Mouse (Mus musculus) cerebellum, adult 2 months (tissue): ENCODE measurements at regions not wholly inside any gene's neighbourhood (a gene's known extent, or its start where the extent isn't known, plus 50 kb on each side); places are given as distances from the start of the nearest gene placed in this dataset.
A peak's percentile ranks its signal among the peaks of the same experiment; 100 is the strongest.
"Not testable (repeated sequence)": the region's sequence is repeated elsewhere in the genome, so short reads cannot be mapped to it uniquely, and the experiment has no call there.

ENCODE experiments used
- DNase-seq, 2 experiments: peaks; one replicate each; pipeline ENCODE4 v3.0.0; 2021
- H3K27ac ChIP-seq: fragments of 200-500 bp; 2 replicates; pipeline ENCODE4 v1.5.1; 2012; ENCODE audit warnings: low read length, control low read depth, inconsistent platforms; ENCODE audit not compliant: insufficient read depth
- H3K27me3 ChIP-seq: fragments of 200-500 bp; 2 replicates; pipeline ENCODE4 v1.6.1; 2012; ENCODE audit warnings: inconsistent platforms, mild to moderate bottlenecking, low read length, moderate library complexity; ENCODE audit not compliant: control insufficient read depth, insufficient read depth
- H3K4me1 ChIP-seq: fragments of 200-500 bp; 2 replicates; pipeline ENCODE4 v1.6.1; 2011; ENCODE audit warnings: low read length; ENCODE audit not compliant: control insufficient read depth, insufficient read depth
- H3K4me3 ChIP-seq: fragments of 200-500 bp; replicated peaks from 2 replicates; pipeline ENCODE3; 2011; ENCODE audit warnings: mild to moderate bottlenecking, low read depth, low read length, control low read depth; ENCODE audit not compliant: insufficient read depth
- CTCF ChIP-seq: fragments of 200-500 bp; IDR thresholded peaks from 2 replicates; pipeline ENCODE4 v1.5.1; 2011; ENCODE audit warnings: low read depth, mild to moderate bottlenecking, control low read depth, low read length, moderate library complexity, borderline replicate concordance; ENCODE audit not compliant: insufficient read depth
- POLR2A ChIP-seq: fragments of 200-500 bp; IDR thresholded peaks from 2 replicates; pipeline ENCODE4 v1.6.1; 2011; ENCODE audit warnings: low read length, control low read depth, borderline replicate concordance; ENCODE audit not compliant: insufficient read depth
- WGBS: fragments of 180-500 bp; shearing (Covaris S2); methylation state at CpG from one replicate; pipeline ENCODE4 v1.1.7; 2018; 5-methylcytosine and 5-hydroxymethylcytosine counted together

- no peaks in the 10 kb centered on the region for H3K27me3 ChIP-seq
- DNase-seq: no peak
- 94% methylated on average over 9 of the region's 9 CpGs for WGBS
- TF ChIP-seq CTCF (no peak), POLR2A (no peak)
- no peak overlapping the region for H3K4me3 ChIP-seq
- no peaks in the 10 kb centered on the region for H3K4me1 ChIP-seq
- H3K27ac ChIP-seq: no peak overlapping the region
Measured at GRCm38 (mm10) chr8:113466683-113467082, 168.7 kb upstream of the Mon1b start.

GRCm38 (mm10) chr8:113489436-113490107, 145.8 kb upstream of the Mon1b start:
- no peak for DNase-seq
- Histone ChIP-seq H3K4me1 (no peaks in the 10 kb centered on the region), H3K4me3 (no peak overlapping the region), H3K27me3 (no peaks in the 10 kb centered on the region), H3K27ac (no peak overlapping the region)
- TF ChIP-seq POLR2A: no peak
- no peak for TF ChIP-seq CTCF
- WGBS: 94% methylated on average over 2 of the region's 2 CpGs

- DNase-seq: peak in 1 of 2 experiments; percentile 15
- Histone ChIP-seq H3K4me3 (no peak overlapping the region), H3K27me3 (no peaks in the 10 kb centered on the region), H3K4me1 (no peaks in the 10 kb centered on the region), H3K27ac (no peak overlapping the region)
- no peak for TF ChIP-seq POLR2A
- TF ChIP-seq CTCF: no peak
- 14% methylated on average over 3 of the region's 3 CpGs for WGBS
Measured at GRCm38 (mm10) chr8:113490891-113491290, 144.5 kb upstream of the Mon1b start.

- Histone ChIP-seq H3K27ac (no peak overlapping the region), H3K4me3 (no peak overlapping the region), H3K27me3 (no peaks in the 10 kb centered on the region; the same call in 1 of the 2 replicates), H3K4me1 (no peaks in the 10 kb centered on the region)
- 67% methylated on average over 12 of the region's 12 CpGs for WGBS
- no peak for DNase-seq
- TF ChIP-seq POLR2A: no peak
- no peak for TF ChIP-seq CTCF
Measured at GRCm38 (mm10) chr8:113496896-113497295, 138.5 kb upstream of the Mon1b start.

GRCm38 (mm10) chr8:113502671-113503070, 132.7 kb upstream of the Mon1b start:
- H3K27me3 ChIP-seq: no peaks in the 10 kb centered on the region
- no peak for DNase-seq
- H3K4me1 ChIP-seq: no peaks in the 10 kb centered on the region
- TF ChIP-seq CTCF (no peak), POLR2A (no peak)
- no peak overlapping the region for H3K4me3 ChIP-seq
- no peak overlapping the region for H3K27ac ChIP-seq
- 65% methylated on average over 4 of the region's 4 CpGs for WGBS

- no peak for TF ChIP-seq POLR2A
- TF ChIP-seq CTCF: no peak
- Histone ChIP-seq H3K4me3 (no peak overlapping the region), H3K4me1 (peaks cover 3% of the 10 kb centered on the region; the same call in 1 of the 2 replicates), H3K27ac (no peak overlapping the region), H3K27me3 (no peaks in the 10 kb centered on the region)
- 95% methylated on average over 4 of the region's 4 CpGs for WGBS
- DNase-seq: no peak
Measured at GRCm38 (mm10) chr8:113512856-113513255, 122.5 kb upstream of the Mon1b start.

GRCm38 (mm10) chr8:113513886-113514730, 121.3 kb upstream of the Mon1b start:
- Histone ChIP-seq H3K27me3 (no peaks in the 10 kb centered on the region), H3K27ac (no peak overlapping the region), H3K4me3 (no peak overlapping the region), H3K4me1 (peaks cover 9% of the 10 kb centered on the region)
- WGBS: 75% methylated on average over 14 of the region's 14 CpGs
- DNase-seq: no peak
- TF ChIP-seq CTCF: no peak
- no peak for TF ChIP-seq POLR2A

GRCm38 (mm10) chr8:113514731-113515375, 120.5 kb upstream of the Mon1b start:
- H3K4me1 ChIP-seq, DNase-seq, H3K4me3 ChIP-seq, H3K27ac ChIP-seq, H3K27me3 ChIP-seq: not testable (repeated sequence)
- WGBS: 93% methylated on average over 4 of the region's 4 CpGs
